In genomic region chr1:151754881-151755659, GRCm38 (mm10) we compare ENCODE assay signal across 8 mouse cellular contexts. TPM values are rescaled to one million over a fixed set of nuclear protein-coding genes. Genes with fewer than 3 reads are reported as not detected.
DNase-seq lines count a peak whose midpoint lies in the region; ATAC-seq and TF ChIP-seq lines count a peak whose summit lies in the region.

TSS of gene Edem3 (plus strand) at chr1:151755371.

- under 1% methylated on average over 60 of the region's 64 CpGs for WGBS in kidney, embryonic 14.5 days
- under 1% methylated on average over 64 of the region's 64 CpGs for WGBS in limb, embryonic 15.5 days

- peak; percentile 99 for DNase-seq in A20 (ENCODE audit: low read depth, low spot score)
- DNase-seq in heart, adult 9 months (ENCODE audit: low spot score in 2 of 2) = peak; percentile 99 to 100
- peak; percentile 94 to 98 for DNase-seq in monocyte, adult 2 months (ENCODE audit: low read depth in 1 of 2, low spot score in 2 of 2)
- DNase-seq in spleen, postnatal 36 days (ENCODE audit: low spot score in 2 of 2) = peak; percentile 99 to 100

- no peaks in the 10 kb centered on the region for H3K27me3 ChIP-seq in kidney, embryonic 14.5 days (ENCODE audit: control insufficient read depth, insufficient read depth, low read length)
- H3K27me3 ChIP-seq in limb, embryonic 15.5 days = no peaks in the 10 kb centered on the region

- peak within 1 kb of the TSS; percentile 92 for H3K4me3 ChIP-seq in bone marrow macrophage, adult 2 months (ENCODE audit: insufficient read depth, low read length)
- H3K4me3 ChIP-seq in embryonic fibroblast, embryonic 13.5 days (ENCODE audit: insufficient read depth, low read length) = peak within 1 kb of the TSS; percentile 93
- peak within 1 kb of the TSS; percentile 88 for H3K4me3 ChIP-seq in kidney, embryonic 14.5 days (ENCODE audit: low read length)
- H3K4me3 ChIP-seq in limb, embryonic 15.5 days = peak within 1 kb of the TSS; percentile 97

- no peaks in the 10 kb centered on the region; the same call in 1 of the 2 replicates for H3K36me3 ChIP-seq in kidney, embryonic 14.5 days (ENCODE audit: control insufficient read depth, insufficient read depth, low read length)
- H3K36me3 ChIP-seq in limb, embryonic 15.5 days = no peaks in the 10 kb centered on the region

- no peaks in the 10 kb centered on the region for H3K9me3 ChIP-seq in kidney, embryonic 14.5 days (ENCODE audit: control insufficient read depth, low read length)
- no peaks in the 10 kb centered on the region for H3K9me3 ChIP-seq in limb, embryonic 15.5 days

- peak within 1 kb of the TSS; percentile 83 for H3K4me2 ChIP-seq in kidney, embryonic 14.5 days (replicated peaks; ENCODE audit: low read depth, low read length)
- peak within 1 kb of the TSS; percentile 90 for H3K4me2 ChIP-seq in limb, embryonic 15.5 days

- peaks cover 8% of the 10 kb centered on the region; the same call in 1 of the 2 replicates for H3K4me1 ChIP-seq in bone marrow macrophage, adult 2 months (ENCODE audit: control insufficient read depth, insufficient read depth, low read length)
- H3K4me1 ChIP-seq in embryonic fibroblast, embryonic 13.5 days (ENCODE audit: control insufficient read depth, insufficient read depth, low read length) = peaks cover 2% of the 10 kb centered on the region; the same call in 1 of the 2 replicates
- peaks cover 9% of the 10 kb centered on the region; the same call in 1 of the 2 replicates for H3K4me1 ChIP-seq in kidney, embryonic 14.5 days (ENCODE audit: control insufficient read depth, insufficient read depth, low read length)
- peaks cover 21% of the 10 kb centered on the region for H3K4me1 ChIP-seq in limb, embryonic 15.5 days

- H3K9ac ChIP-seq in kidney, embryonic 14.5 days (ENCODE audit: low read depth, low read length) = peak within 1 kb of the TSS; percentile 79
- H3K9ac ChIP-seq in limb, embryonic 15.5 days = peak within 1 kb of the TSS; percentile 73

- H3K27ac ChIP-seq in bone marrow macrophage, adult 2 months (ENCODE audit: insufficient read depth, low read depth, low read length) = 0 out of 2 replicates have a peak within 1 kb of the TSS, but pooled peaks have one; percentile 26
- 0 out of 2 replicates have a peak within 1 kb of the TSS, but pooled peaks have one; percentile 7 for H3K27ac ChIP-seq in embryonic fibroblast, embryonic 13.5 days (ENCODE audit: insufficient read depth, low read length)
- peak within 1 kb of the TSS; percentile 73 for H3K27ac ChIP-seq in kidney, embryonic 14.5 days (ENCODE audit: low read depth, low read length)
- H3K27ac ChIP-seq in limb, embryonic 15.5 days = peak within 1 kb of the TSS; percentile 80

- no peak for TF ChIP-seq CTCF in bone marrow macrophage, adult 2 months (IDR thresholded peaks at IDR 0.05; ENCODE audit: low read depth, low read length)
- TF ChIP-seq CTCF in embryonic fibroblast, embryonic 13.5 days (IDR thresholded peaks at IDR 0.05; ENCODE audit: borderline replicate concordance, insufficient read depth, low read length) = no peak

- no peak for TF ChIP-seq POLR2A in bone marrow macrophage, adult 2 months (IDR thresholded peaks at IDR 0.05; ENCODE audit: borderline replicate concordance, low read depth, low read length)
- peak; percentile 76 for TF ChIP-seq POLR2A in embryonic fibroblast, embryonic 13.5 days (IDR thresholded peaks at IDR 0.05; ENCODE audit: low read depth, low read length)

- ATAC-seq in kidney, embryonic 14.5 days (ENCODE audit: low FRiP score, low TSS enrichment) = peak; percentile 100
- ATAC-seq in limb, embryonic 15.5 days (ENCODE audit: insufficient number of reproducible peaks, low FRiP score, low TSS enrichment, low read depth) = peak; percentile 100

RNA-seq across cellular contexts. Expression of gene Edem3, which starts in this region (rescaled TPM):
- 19.6 and 23.3 TPM in 2 replicates for polyA plus RNA-seq in bone marrow macrophage, adult 2 months (2012; ENCODE audit: insufficient read depth, insufficient read length, missing spikeins)
- polyA plus RNA-seq in embryonic fibroblast, embryonic 13.5 days (2011; ENCODE audit: insufficient read length, low read depth, missing spikeins) = 40.1 and 42.0 TPM in 2 replicates
- polyA plus RNA-seq in kidney, embryonic 14.5 days (2014; fragmentation: Nextera tagmentation; extraction: Ambion mirVana) = 9.1 and 21.7 TPM in 2 replicates
- polyA plus RNA-seq in limb, embryonic 15.5 days (2015; fragmentation: Nextera tagmentation; extraction: Ambion mirVana) = 16.9 and 19.1 TPM in 2 replicates

Comparison
In these comparisons a context has a peak if more than half of its experiments do, and no peak if none do; other contexts are left out.
1. Peak in every context shown above with its lines: DNase-seq, ATAC-seq, H3K4me3 ChIP-seq and H3K27ac ChIP-seq.
2. H3K27ac ChIP-seq: peak in every context shown above with its lines; median percentile 80 in limb, embryonic 15.5 days; 73 in kidney, embryonic 14.5 days; 26 in bone marrow macrophage, adult 2 months; 7 in embryonic fibroblast, embryonic 13.5 days.